Mouse (Mus musculus) adrenal gland, postnatal 36 days (tissue): ENCODE data around the gene Agap2. TPM values are rescaled to one million over a fixed set of nuclear protein-coding genes. Genes with fewer than 3 reads are reported as not detected.

ENCODE experiments used
- DNase-seq, 2 experiments: peaks; one replicate each; pipeline ENCODE4 v3.0.0; 2021; ENCODE audit warnings: mixed read lengths in 1 of 2
- total RNA-seq, 2 experiments: library from RNA; stranded (reverse); gene quantifications; 2 replicates each; pipeline ENCODE4 v1.2.3; 2021

Gene Agap2
- total RNA-seq, 2 experiments from 2014 or later: 2.2 to 3.4 TPM

DNA sequence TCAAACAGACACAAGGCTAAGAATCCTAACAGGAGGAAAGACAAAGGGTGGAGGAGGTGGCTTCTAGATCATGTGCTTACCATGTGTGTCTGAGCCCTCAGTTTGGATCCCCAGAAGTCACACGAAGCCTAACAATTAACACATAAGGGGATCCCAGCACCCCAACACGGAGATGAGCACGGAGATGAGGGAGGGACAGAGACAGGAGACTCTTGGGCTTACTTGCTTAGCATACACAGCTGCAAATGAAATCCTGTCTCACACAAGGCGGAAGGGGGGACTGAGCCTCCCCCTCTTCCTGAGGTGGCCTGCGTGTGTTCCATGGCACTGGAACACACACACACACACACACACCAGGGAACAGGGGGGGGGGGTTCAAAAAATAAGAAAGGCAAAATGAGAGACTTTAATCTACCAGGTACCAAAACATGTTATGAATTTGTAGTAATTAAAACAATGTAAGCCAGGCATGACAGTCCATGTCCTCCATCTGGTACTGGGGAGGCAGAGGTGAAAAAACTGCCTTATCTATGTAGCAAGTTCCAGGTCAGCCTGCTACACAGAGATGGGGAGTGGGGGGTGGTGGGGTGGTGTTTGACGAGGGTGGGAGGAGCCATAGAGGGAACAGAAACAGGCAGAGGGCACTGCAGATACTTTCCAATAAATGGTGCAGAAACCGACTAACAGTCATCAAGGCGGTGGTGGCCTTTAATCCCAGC, 60.2 kb downstream of the Agap2 start:
- DNase-seq: no peak

DNA sequence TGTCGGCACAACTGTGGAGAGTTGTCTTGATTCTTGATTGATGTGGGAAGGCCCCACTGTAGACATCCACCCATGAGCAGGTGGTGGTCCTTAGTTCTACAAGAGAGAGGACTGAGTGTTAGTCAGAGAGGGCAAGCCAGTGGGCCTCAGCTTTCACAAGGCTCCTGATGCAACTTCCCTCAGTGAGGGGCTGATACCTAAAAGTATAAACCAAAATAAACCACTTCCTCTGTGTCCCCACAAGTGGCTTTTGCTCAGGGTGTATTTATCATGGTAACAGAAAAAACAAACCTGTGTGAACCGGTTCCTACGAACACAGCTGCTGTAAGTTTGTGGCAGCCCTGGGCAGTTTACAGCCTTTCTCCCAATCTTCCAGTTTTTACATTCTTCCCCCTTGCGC, 61.4 kb downstream of the Agap2 start:
- no peak for DNase-seq

DNA sequence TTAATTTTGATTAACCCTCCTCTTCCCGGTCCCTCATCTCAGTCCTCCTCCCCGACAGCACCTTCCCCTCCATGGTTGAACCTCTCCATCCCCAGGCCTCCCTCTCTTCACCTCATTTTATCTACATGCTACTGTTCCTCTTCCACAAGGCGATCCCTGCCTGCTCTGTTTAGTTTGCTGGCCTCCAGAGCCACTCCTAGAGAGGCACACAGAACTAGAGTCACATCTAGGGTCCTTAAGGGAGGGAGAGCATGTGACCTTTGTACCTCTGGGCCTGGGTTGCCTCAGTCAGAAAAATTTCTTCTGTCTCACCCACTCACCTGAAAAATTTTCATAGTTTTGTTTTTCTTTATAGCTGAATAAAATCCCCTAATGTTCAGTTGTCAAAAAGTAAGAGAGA, 62.8 kb downstream of the Agap2 start:
- DNase-seq: no peak

DNA sequence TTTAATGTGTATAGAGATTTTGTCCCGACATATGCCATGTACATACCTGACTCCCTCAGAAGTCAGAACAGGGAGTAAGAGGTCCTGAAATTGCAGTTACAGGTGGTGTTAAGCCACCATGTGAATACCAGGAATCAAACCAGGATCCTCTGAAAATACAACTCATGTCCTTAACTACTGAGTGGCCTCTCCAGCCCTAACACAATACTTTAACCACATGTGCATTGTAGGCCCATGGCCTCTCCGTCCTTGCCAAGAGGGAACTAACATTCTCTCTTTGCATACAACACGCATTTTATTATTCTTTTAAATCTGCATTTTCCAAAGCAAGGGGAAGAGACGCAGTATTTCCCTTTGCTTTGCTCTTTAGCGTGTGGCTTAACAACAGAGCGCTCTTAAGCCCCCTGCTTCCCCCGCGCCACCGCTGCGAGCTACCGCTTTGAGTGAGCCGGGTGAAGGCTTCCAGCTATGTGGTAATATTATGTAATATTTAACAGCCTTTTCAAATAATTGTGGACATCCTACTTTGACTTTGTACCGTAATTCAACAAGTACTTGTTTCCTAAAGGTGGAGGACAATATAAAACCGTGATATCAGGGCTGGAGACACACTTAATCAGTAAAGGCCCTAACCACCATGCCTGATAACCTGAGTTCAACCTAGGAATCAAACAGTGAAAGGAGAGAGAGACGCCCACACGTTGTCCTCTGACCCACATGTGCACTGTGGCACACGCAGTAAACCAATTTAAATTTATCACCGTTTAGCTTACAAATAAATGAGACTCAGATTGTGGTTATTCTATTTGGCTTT, 63.5 kb downstream of the Agap2 start:
- DNase-seq: no peak

DNA sequence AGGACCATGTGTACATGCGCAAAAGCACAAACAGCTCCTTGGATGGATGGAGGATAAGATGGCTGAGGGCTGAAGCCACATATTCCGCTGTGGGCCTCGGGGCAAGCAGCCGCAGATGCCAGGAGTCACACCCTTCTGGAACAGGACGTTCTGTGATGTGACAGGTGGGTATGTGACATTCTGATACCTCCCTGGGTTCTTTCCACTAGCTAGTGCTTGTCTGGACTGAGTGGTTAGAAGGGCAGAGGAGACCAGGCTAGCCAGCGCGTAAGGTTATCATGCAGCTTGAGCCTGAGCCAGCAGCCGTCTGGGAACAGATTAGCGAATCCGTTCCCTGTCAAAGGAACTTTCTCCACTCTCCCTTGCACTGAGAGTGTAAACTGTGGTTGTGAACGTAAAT, 65.9 kb downstream of the Agap2 start:
- DNase-seq: no peak

DNA sequence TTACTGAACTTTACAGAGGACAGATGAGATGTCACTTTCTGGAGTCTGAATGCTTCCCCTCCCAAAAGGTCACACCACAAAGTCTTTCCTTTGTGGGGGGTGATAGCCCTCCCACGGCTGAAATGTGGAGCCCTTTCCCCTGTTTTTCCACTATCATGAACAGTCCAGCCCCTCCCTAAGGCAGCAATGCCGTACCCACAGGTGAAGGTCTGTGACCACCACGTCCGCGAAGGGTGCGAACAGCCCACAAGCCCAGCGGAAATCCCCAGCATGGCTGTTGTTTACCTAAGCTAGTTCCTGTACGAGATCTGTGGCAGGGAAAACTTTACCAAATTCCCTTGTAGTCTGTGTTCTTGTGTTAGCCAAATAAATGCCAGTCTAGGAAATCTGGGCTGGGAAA, 66.4 kb downstream of the Agap2 start:
- DNase-seq: no peak

Other genes with a start within 250 kb of the Agap2 start
- gene Atp23, start 173.9 kb upstream of the Agap2 start, total RNA-seq: 1 to 10 TPM; 5.1 to 9.3 TPM
- 100 to 1,000 TPM; 102 to 158 TPM for gene Ctdsp2, start 96.6 kb upstream of the Agap2 start, total RNA-seq
- 1 to 10 TPM; 2.7 to 4.5 TPM for gene Avil, start 74.6 kb upstream of the Agap2 start, total RNA-seq
- 10 to 100 TPM; 64.4 to 71.3 TPM for gene Tsfm, start 44.4 kb upstream of the Agap2 start, total RNA-seq
- gene Mettl1, start 33.9 kb upstream of the Agap2 start, total RNA-seq: 10 to 100 TPM; 20.1 to 21.4 TPM
- under 1 TPM; 0.30 to 0.53 TPM for gene Eef1akmt3, start 33.8 kb upstream of the Agap2 start, total RNA-seq
- under 1 TPM; 0.26 to 0.76 TPM for gene Cyp27b1, start 27.0 kb upstream of the Agap2 start, total RNA-seq
- 1 to 10 TPM; 9.3 to 9.7 TPM for gene March9, start 15.1 kb upstream of the Agap2 start, total RNA-seq
- gene Cdk4, start 11.8 kb upstream of the Agap2 start, total RNA-seq: 100 to 1,000 TPM; 213 to 225 TPM
- 100 to 1,000 TPM; 106 to 118 TPM for gene Tspan31, start 5.0 kb upstream of the Agap2 start, total RNA-seq
- 100 to 1,000 TPM; 120 to 138 TPM for gene Os9, start 45.8 kb downstream of the Agap2 start, total RNA-seq
- 1 to 10 TPM; 6.3 to 6.8 TPM for gene B4galnt1, start 89.9 kb downstream of the Agap2 start, total RNA-seq
- 1 to 10 TPM in 1 of 2 experiments, under 1 TPM in 1; 0.89 to 1.1 TPM for gene Slc26a10, start 105.4 kb downstream of the Agap2 start, total RNA-seq
- 10 to 100 TPM; 19.0 to 21.6 TPM for gene Arhgef25, start 114.8 kb downstream of the Agap2 start, total RNA-seq
- 10 to 100 TPM; 52.4 to 71.7 TPM for gene Dtx3, start 120.4 kb downstream of the Agap2 start, total RNA-seq
- gene Pip4k2c, start 136.3 kb downstream of the Agap2 start, total RNA-seq: 10 to 100 TPM; 39.2 to 48.1 TPM
- gene Kif5a, start 188.1 kb downstream of the Agap2 start, total RNA-seq: 1 to 10 TPM; 6.3 to 7.5 TPM
- gene Dctn2, start 191.1 kb downstream of the Agap2 start, total RNA-seq: 100 to 1,000 TPM; 148 to 190 TPM
- 10 to 100 TPM; 42.0 to 45.2 TPM for gene Mbd6, start 213.7 kb downstream of the Agap2 start, total RNA-seq
- gene Mars, start 236.5 kb downstream of the Agap2 start, total RNA-seq: 100 to 1,000 TPM; 102 to 123 TPM
- 1 to 10 TPM; 1.7 to 2.2 TPM for gene Arhgap9, start 246.7 kb downstream of the Agap2 start, total RNA-seq